Mouse (Mus musculus) myocyte (in vitro differentiated cells): ENCODE measurements around the gene Sp2. TPM values are rescaled to one million over a fixed set of nuclear protein-coding genes. Genes with fewer than 3 reads are reported as not detected.
A peak's percentile ranks its signal among the peaks of the same experiment; 100 is the strongest.

Experiments
- H3K27me3 ChIP-seq: one replicate; pipeline ENCODE4 v1.6.1; 2011; ENCODE audit not compliant: control insufficient read depth, insufficient read depth, insufficient read length
- H3K36me3 ChIP-seq: one replicate; pipeline ENCODE4 v1.6.1; 2011; ENCODE audit not compliant: control insufficient read depth, insufficient read depth
- H3K4me2 ChIP-seq: one replicate; pipeline ENCODE4 v1.6.1; 2011; ENCODE audit warnings: low read depth, control low read depth
- H3K4me3 ChIP-seq: one replicate; pipeline ENCODE4 v1.5.1; 2011; ENCODE audit warnings: mild to moderate bottlenecking, control low read depth, moderate library complexity
- H3K79me2 ChIP-seq: one replicate; pipeline ENCODE4 v1.6.1; 2011; ENCODE audit not compliant: control insufficient read depth, insufficient read depth
- H3ac ChIP-seq: one replicate; pipeline ENCODE4 v1.6.1; 2011; ENCODE audit not compliant: control insufficient read depth, insufficient read length
- CEBPB ChIP-seq: IDR thresholded peaks from 2 replicates; pipeline ENCODE4 v1.6.1; 2011; ENCODE audit warnings: mild to moderate bottlenecking, moderate library complexity; ENCODE audit not compliant: poor library complexity, insufficient read depth, severe bottlenecking
- E2F4 ChIP-seq: IDR thresholded peaks from one replicate; pipeline ENCODE4 v1.6.1; 2011; ENCODE audit warnings: mild to moderate bottlenecking, control low read depth, moderate library complexity; ENCODE audit not compliant: insufficient read depth
- MAX ChIP-seq: IDR thresholded peaks from one replicate; pipeline ENCODE4 v1.6.1; 2011; ENCODE audit warnings: low read depth, mild to moderate bottlenecking, control low read depth
- MYOD1 ChIP-seq, 3 experiments: IDR thresholded peaks; one replicate each; pipeline ENCODE4 v1.6.1; 2011; ENCODE audit warnings: control low read depth in 2 of 3, low read depth in 2 of 3, mild to moderate bottlenecking in 2 of 3, moderate library complexity in 1 of 3; ENCODE audit not compliant: insufficient read length in 2 of 3, control insufficient read depth in 1 of 3
- MYOG ChIP-seq, 3 experiments: IDR thresholded peaks; one replicate each; pipeline ENCODE4 v1.6.1; 2011; ENCODE audit warnings: control low read depth in 2 of 3, low read depth in 2 of 3, mild to moderate bottlenecking in 2 of 3; ENCODE audit not compliant: insufficient read length in 2 of 3, control insufficient read depth in 1 of 3, insufficient read depth in 1 of 3
- POLR2A ChIP-seq: IDR thresholded peaks from one replicate; pipeline ENCODE4 v1.6.1; 2011; ENCODE audit warnings: low read depth, mild to moderate bottlenecking, control low read depth, moderate library complexity; ENCODE audit not compliant: insufficient read length
- POLR2AphosphoS2 ChIP-seq: IDR thresholded peaks from one replicate; pipeline ENCODE4 v1.6.1; 2011; ENCODE audit warnings: low read depth, control low read depth; ENCODE audit not compliant: insufficient read length
- REST ChIP-seq: IDR thresholded peaks from one replicate; pipeline ENCODE4 v1.6.1; 2011; ENCODE audit warnings: mild to moderate bottlenecking, control low read depth, moderate library complexity; ENCODE audit not compliant: insufficient read depth, insufficient read length
- SRF ChIP-seq: IDR thresholded peaks from one replicate; pipeline ENCODE4 v1.6.1; 2011; ENCODE audit warnings: low read depth; ENCODE audit not compliant: control insufficient read depth, insufficient read length
- TCF12 ChIP-seq: IDR thresholded peaks from one replicate; pipeline ENCODE4 v1.6.1; 2011; ENCODE audit warnings: mild to moderate bottlenecking, control low read depth; ENCODE audit not compliant: poor library complexity, insufficient read depth, severe bottlenecking
- TCF3 ChIP-seq: IDR thresholded peaks from one replicate; pipeline ENCODE4 v1.6.1; 2011; ENCODE audit warnings: low read depth, control low read depth; ENCODE audit not compliant: insufficient read length
- USF1 ChIP-seq: IDR thresholded peaks from one replicate; pipeline ENCODE4 v1.6.1; 2011; ENCODE audit warnings: low read depth, mild to moderate bottlenecking, control low read depth, moderate library complexity
- polyA plus RNA-seq: library from polyadenylated mRNA; unstranded; fragments of >200 nt; fragmentation: generic; extraction: Trizol; gene quantifications from one replicate; pipeline ENCODE4 v1.2.1, GENCODE M21; 2012; ENCODE audit warnings: missing spikeins

The Sp2 gene
- polyA plus RNA-seq, 1 experiment, result 11.5 TPM

DNA sequence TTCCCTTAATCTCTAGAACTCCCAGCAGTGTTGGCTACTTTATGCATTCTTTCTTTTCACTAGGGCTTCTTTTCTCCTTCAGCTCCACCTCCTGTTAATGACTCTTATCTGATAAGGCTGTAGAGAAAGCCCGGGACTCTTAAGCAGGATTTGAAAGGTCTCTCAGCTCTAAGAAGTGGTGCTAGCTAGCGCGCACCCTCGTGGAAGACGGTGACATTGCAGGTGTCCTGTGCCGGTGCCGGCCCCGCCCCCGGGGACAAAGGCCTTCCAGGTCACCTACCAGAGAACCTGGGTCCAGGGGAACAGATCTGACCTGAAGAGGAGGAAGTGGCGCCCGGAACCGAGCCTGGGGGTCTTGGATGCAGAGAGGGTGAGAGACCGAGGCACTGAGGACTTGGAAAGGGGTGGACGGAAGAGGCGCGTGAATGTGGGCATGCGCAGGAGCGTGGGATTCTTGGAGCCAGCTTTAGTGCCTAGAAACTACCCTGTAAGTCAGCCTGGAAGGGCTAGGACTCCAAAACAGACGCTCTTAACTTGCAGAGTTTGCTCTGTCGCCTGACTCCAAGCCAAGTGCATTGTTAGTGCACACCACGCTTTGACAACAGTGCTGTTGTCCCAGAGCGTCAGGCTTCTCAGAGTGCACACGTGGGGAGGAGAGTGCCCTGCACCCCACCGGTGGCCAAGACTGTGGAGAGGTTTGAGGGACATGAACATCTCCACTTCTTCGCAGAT lies 47.1 kb upstream of the Sp2 start, which contains the start of gene Scrn2:
TSS of gene Scrn2 (plus strand) at position 253 of the 732 bp plus-strand sequence.
- Histone ChIP-seq H3K4me3 (peak within 1 kb of the TSS; percentile 36), H3ac (peak within 1 kb of the TSS; percentile 20), H3K27me3 (no peaks in the 10 kb centered on the region), H3K4me2 (peak within 1 kb of the TSS; percentile 96), H3K79me2 (peaks cover 5% of the 10 kb centered on the region), H3K36me3 (no peaks in the 10 kb centered on the region)
- TF ChIP-seq CEBPB (no peak), TCF12 (no peak), POLR2A (peak; percentile 13)

GRCm38 (mm10) chr11:97025721-97026344 lies 43.1 kb upstream of the Sp2 start:
- peak overlapping the region; percentile 18 for H3K4me3 ChIP-seq
- peak overlapping the region; percentile 96 for H3K4me2 ChIP-seq
- H3ac ChIP-seq, result no peak overlapping the region
- TF ChIP-seq POLR2AphosphoS2, result peak; percentile 33
- TF ChIP-seq MYOG (IDR thresholded peaks at IDR 0.05; ENCODE audit: control insufficient read depth in 1 of 3, insufficient read depth in 1 of 3, insufficient read length in 2 of 3, low read depth in 2 of 3), result peak in 1 of 3 experiments; percentile 26
- no peak for TF ChIP-seq E2F4
- peak; percentile 32 for TF ChIP-seq POLR2A
- H3K79me2 ChIP-seq, result peaks cover 5% of the 10 kb centered on the region
- H3K36me3 ChIP-seq, result no peaks in the 10 kb centered on the region
- no peaks in the 10 kb centered on the region for H3K27me3 ChIP-seq

GRCm38 (mm10) chr11:97024977-97025376 lies 42.2 kb upstream of the Sp2 start:
- Histone ChIP-seq H3ac (no peak overlapping the region), H3K36me3 (no peaks in the 10 kb centered on the region), H3K79me2 (no peaks in the 10 kb centered on the region), H3K4me3 (no peak overlapping the region), H3K27me3 (no peaks in the 10 kb centered on the region), H3K4me2 (peak overlapping the region; percentile 96)
- TF ChIP-seq MYOD1 (IDR thresholded peaks at IDR 0.05; ENCODE audit: control insufficient read depth in 1 of 3, insufficient read length in 2 of 3, low read depth in 2 of 3), result no peak

- Histone ChIP-seq H3K4me3 (peak overlapping the region; percentile 8), H3ac (peak overlapping the region; percentile 7), H3K79me2 (no peaks in the 10 kb centered on the region), H3K27me3 (peaks cover 5% of the 10 kb centered on the region), H3K36me3 (no peaks in the 10 kb centered on the region), H3K4me2 (peak overlapping the region; percentile 89)
- TF ChIP-seq MYOD1 (IDR thresholded peaks at IDR 0.05; ENCODE audit: control insufficient read depth in 1 of 3, insufficient read length in 2 of 3, low read depth in 2 of 3) (peak in 1 of 3 experiments; percentile 5), POLR2A (no peak), MYOG (IDR thresholded peaks at IDR 0.05; ENCODE audit: control insufficient read depth in 1 of 3, insufficient read depth in 1 of 3, insufficient read length in 2 of 3, low read depth in 2 of 3) (peak in 1 of 3 experiments; percentile 27)
Observed at GRCm38 (mm10) chr11:97021873-97022484, 39.2 kb upstream of the Sp2 start.

DNA sequence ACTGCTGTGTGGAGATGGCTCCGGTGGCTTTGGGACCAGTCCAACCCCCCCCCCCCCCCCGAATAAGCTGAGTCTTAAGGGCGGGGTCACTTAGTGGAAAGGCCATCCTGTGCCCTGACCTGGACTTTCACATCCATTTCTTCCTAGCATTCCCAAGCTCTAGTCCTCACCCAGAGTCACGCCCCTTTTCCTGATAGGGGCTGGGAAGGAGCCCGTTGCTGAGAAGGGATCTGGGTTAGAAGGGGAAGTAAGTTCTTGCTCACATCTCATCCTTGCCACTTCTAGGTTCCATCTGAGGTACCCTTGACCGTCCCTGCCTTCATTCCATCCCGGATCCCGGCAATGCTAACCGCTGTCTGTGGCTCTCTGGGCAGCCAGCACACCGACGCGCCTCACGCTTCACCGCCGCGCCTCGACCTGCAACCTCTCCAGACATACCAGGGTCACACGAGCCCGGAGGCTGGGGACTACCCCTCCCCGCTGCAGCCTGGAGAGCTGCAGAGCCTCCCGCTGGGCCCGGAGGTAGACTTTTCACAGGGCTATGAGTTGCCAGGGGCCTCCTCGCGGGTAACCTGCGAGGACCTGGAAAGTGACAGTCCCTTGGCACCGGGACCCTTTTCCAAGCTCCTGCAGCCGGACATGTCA lies 38.5 kb upstream of the Sp2 start:
- Histone ChIP-seq H3K4me3 (peak overlapping the region; percentile 8), H3ac (peak overlapping the region; percentile 7), H3K4me2 (peak overlapping the region; percentile 89), H3K27me3 (peaks cover 5% of the 10 kb centered on the region), H3K36me3 (no peaks in the 10 kb centered on the region), H3K79me2 (no peaks in the 10 kb centered on the region)
- TF ChIP-seq POLR2AphosphoS2, result no peak
- no peak for TF ChIP-seq REST
- no peak for TF ChIP-seq CEBPB
- no peak for TF ChIP-seq MYOG (IDR thresholded peaks at IDR 0.05; ENCODE audit: control insufficient read depth in 1 of 3, insufficient read depth in 1 of 3, insufficient read length in 2 of 3, low read depth in 2 of 3)
- no peak for TF ChIP-seq SRF
- TF ChIP-seq POLR2A, result no peak
- TF ChIP-seq MAX, result no peak
- TF ChIP-seq USF1, result no peak
- TF ChIP-seq TCF3, result no peak
- no peak for TF ChIP-seq TCF12
- TF ChIP-seq E2F4, result no peak
- TF ChIP-seq MYOD1 (IDR thresholded peaks at IDR 0.05; ENCODE audit: control insufficient read depth in 1 of 3, insufficient read length in 2 of 3, low read depth in 2 of 3), result no peak
